Mouse (Mus musculus): ENCODE measurements at regions not wholly inside any gene's neighbourhood (a gene's known extent, or its start where the extent isn't known, plus 50 kb on each side); places are given as distances from the start of the nearest gene placed in this dataset.

DNA sequence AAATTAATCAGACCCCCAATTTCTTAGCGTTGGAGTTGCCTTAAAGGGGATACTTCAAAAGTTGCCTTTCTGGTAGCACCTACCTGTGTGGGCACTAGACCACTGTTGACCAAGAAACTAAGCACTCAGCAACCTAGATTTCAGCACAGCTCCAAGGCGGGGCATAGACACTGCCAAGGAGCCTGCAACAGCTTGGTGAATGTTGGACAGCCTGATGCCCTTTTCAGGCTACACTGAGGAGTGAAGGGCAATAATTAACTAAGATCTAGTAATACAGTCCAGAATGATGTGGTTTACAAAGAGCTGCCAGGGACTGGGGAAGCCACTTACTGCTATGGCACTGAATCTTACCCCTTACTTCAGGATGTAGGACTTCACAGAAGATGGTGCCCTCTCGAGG is 304.9 kb downstream of the Satb1 start:
- DNase-seq (ENCODE audit: low spot score), result no peak

DNA sequence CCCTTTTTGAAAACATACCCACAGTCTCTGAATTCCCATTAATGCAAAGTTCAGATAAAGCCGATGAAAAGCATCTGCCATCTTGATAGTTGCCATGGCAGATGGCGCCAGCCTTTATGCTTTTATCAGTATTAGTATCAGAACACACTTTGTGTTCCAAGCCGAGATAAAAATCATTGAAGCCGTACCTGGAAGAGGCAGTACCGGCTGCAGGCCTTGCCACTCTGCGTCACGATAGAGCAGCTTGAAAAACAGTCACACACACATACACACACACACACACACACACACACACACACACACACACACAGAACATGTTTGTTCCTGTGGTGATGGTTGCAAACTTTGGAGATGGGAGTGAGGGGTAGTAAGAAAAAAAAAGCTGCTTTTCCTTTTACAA is 306.2 kb downstream of the Satb1 start:
- DNase-seq (ENCODE audit: low spot score), result no peak

- no peak for DNase-seq (ENCODE audit: low spot score)
These were observed 306.6 kb downstream of the Satb1 start for GRCm38 (mm10) chr17:51526464-51526863.

GRCm38 (mm10) chr17:51526021-51526420 is 307.1 kb downstream of the Satb1 start:
- DNase-seq (ENCODE audit: low spot score), result no peak

GRCm38 (mm10) chr17:51525219-51525618 is 307.9 kb downstream of the Satb1 start:
- no peak for DNase-seq (ENCODE audit: low spot score)

- no peak for DNase-seq (ENCODE audit: low spot score)
These were observed 321.2 kb downstream of the Satb1 start for GRCm38 (mm10) chr17:51511917-51512316.

DNA sequence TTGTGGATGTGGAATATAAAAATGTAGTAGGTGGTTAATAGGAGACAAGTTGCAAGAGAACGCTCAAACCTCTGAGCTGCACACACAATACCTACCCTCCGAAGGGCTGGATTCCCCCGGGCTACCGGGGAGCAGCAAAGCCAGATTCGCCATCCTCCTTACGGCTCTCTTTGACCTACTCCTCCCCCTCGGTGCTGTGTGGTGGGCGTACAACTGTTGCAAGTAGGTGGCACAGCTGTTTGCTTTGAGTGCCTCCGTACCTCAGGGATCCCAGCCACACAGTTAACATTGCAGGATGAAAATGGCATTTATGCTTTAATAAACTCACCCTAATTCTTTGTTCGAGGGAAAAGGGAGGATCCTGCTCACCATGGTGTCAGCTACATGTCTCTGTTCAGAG is 321.6 kb upstream of the Tbc1d5 start:
- peak; percentile 8 for DNase-seq (ENCODE audit: low spot score)

DNA sequence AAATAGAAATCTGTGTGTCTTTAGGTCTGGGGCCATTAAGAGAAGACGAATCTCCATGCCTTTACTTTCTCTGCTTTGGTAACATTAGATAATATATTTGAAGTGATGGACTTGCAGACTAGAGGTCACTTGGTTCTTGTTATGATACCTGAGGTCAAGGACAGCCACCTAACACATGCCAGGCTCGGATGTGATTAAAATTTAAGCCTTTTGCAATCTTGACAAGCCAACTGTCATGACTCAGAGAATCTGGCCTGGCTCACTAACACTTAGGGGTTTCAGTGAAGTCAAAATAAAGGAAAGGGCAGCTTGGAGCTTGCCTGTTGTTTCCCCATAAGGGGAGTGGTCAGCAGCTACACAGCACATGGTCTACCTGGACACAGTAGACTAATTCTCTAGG is 320.4 kb upstream of the Tbc1d5 start:
- no peak for DNase-seq (ENCODE audit: low spot score)

DNA sequence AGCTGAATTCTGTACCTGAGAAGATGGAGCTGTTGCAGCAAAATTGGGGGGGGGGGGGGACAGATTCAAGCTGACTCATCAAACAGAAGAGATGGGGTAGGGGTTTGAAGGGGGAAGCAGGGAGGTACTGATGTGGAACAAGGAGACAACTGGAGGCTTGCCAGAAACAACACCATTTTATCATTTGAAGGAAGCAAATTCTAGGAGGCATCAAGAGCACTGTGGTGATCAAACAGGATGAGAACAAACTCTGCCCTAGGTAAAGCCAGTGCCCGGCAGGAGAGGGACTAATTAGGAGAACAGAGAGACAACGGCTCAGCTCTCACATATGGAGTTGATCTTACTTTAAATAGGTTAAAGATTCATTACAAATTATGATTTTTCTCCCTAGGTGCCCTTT is 315.9 kb upstream of the Tbc1d5 start:
- no peak for DNase-seq (ENCODE audit: low spot score)

- DNase-seq (ENCODE audit: low spot score), result no peak
These were observed 310.2 kb upstream of the Tbc1d5 start for GRCm38 (mm10) chr17:51489386-51489785.

DNA sequence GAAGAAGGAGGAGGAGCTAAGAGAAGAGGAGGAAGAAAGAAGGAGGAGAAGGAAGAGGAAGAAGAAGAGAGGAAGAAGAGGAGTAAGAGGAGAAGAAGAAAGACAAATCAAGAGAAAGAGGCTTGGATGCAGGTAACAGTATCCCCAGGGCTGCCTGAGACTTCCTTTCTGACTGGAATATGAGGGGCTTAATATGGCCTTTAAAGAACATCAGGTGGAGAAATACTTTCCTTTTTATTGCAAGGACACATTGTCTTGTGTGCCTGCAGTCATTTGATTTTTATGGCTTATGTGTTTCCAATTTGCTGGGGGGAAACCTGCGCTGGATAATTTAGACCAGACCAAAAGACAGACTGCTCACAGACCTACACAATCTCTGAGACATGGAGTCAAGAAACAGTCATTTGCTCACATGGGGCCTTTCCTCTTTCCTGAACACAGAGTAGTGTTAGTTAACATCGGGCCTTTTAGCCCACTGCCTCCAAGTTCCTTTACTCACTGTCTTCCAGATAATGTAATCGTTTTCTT is 308.8 kb upstream of the Tbc1d5 start:
- DNase-seq (ENCODE audit: low spot score), result no peak

DNA sequence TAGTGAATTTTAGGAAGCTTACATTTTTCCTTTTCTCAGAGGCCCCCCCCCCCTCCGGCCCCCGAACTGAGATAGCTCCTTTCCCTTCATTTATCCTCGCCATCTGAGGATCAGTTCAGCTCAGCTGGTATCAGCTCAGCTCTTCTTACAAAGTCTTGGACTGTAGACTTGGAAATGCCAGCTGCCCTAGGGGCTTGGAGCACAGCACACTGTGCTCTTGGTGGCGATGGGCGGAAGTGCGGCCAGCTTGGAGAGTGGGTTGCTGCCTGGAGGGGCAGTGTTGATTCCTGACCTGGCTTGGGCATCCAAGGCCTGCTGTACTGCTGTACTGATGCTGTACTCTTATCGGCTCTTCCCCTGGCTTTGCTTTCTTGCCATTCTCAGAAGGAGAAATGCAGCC is 298.7 kb upstream of the Tbc1d5 start:
- no peak for DNase-seq (ENCODE audit: low spot score)

DNA sequence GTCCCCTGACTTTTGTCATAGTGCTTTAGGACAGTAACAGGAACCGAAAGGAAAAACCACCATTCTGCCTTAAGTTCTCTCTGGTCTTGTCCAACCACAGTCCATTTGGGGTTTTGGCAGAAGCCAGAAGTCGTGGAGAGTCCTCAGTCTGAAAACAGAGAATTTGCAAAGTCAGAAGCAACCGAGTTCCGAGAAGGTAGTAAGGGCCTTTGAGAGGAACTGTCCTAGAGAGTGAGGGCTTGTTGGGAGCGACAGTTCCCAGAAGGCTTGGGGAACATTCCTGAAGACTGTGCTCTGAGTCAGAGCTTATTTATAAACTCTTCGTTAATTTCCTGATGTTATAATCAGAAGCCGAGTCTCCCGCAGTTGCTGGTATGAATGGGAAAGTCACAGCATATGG is 298.3 kb upstream of the Tbc1d5 start:
- peak; percentile 27 for DNase-seq (ENCODE audit: low spot score)

DNA sequence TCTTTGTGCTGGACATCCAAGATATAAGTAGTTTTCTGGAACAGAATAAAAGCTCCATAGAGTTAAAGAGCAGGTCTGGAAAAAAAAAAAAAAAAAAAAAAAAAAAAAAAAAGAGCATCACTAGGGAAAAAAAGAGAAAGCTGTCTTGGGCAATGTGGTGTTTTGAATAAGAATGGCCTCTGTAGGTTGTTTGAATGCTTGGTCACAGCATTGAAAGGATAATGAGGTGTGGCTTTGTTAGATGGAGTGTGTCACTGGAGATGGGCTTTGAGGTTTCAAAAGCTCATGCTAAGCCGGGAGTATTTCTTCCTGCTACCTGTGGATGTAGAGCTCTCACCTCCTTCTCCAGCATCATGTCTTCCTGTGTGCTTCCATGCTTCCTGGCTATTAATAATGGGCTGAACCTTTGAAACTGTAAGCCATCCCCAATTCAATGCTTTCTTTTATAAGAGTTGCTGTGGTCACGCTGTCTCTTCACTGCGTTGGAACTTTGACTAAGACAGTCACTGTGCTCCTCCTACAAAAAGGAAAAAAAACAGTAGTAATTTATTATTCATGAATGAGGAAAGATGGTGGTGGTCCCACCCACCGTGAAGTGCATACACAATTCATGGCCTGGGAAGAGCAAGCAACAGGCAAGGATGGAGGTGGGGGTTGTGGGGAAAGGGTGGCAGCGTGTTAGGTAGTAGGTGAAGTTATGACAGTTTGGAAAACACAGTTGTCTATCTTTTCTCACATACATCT is 283.2 kb upstream of the Tbc1d5 start:
- no peak for DNase-seq (ENCODE audit: low spot score)

DNA sequence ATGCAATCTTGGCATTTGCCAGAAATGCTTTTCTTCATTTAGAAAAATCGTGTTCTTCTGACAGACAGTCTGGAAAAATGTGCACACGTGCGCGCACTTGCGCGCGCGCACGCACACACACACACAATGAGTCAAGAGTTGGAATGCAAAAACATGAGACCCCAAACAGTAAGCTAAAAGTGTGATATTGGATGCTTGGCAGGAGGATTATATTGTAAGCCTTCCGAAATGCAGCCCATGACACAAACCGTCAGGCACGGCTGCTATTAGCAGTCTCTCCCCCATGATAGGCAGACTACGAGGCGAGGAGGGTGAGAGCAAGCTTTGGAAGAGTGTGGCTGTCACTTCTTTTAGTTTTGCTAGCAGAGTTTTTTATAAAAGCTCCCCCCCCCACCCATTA is 282.1 kb upstream of the Tbc1d5 start:
- DNase-seq (ENCODE audit: low spot score), result no peak

- DNase-seq (ENCODE audit: low spot score), result no peak
These were observed 280.0 kb upstream of the Tbc1d5 start for GRCm38 (mm10) chr17:51459119-51459518.

DNA sequence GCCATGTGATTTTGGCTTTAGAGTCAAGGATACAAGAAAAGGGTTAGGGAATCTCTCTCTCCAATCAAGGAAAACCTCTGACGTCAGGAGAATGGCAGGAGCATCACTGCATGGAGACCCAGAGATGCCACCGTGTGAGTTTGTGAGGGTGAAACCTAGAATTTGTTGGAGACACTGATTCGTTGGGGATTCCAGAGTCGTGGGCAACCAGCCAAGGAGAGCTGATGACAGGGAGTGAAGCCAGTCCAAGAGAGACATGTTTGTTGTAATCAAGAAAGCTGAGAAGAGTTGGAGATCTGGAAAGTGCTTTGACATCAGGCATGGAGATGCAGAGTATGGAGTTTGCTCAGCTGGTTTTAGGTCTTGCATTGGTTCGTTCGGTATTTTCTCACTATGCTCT is 236.6 kb upstream of the Tbc1d5 start:
- no peak for DNase-seq (ENCODE audit: low spot score)

DNA sequence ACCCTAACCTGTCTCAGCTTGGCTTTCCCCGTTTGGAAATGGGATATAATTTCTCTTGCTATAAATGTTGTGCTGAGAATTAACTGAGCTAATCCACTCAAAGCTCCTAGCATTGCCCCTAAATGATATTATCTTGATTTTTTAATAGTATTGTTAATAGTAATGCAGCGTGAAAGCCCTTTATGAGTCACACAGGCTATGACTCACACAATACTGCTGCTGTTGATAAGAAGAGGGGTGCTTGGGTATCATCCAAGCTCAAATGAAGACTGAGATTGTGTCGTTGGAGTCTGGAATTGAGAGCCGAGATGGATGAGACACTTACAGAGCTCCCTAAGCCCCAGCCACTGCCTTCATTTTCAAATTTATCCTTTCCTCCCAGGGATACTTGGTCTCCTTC is 235.2 kb upstream of the Tbc1d5 start:
- DNase-seq (ENCODE audit: low spot score), result no peak

DNA sequence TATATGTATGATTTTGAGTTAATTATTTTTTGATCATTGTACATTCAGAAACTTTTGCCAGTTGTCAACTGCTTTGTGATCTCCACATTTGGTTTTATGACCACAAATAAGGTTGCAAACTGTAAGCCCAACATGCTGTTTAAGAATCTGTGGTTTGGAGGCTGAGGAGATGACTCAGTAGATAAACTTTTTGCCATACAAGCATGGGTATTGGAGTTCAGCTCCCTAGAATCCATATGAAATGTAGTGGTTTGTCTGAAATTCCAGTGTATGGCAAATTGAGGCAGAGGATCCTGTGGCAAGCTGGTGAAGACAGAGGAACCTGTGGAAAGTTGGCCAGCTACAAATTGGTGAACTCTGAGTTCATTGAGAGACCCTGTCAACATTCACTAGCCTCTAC is 234.6 kb upstream of the Tbc1d5 start:
- DNase-seq (ENCODE audit: low spot score), result no peak

- DNase-seq (ENCODE audit: low spot score), result no peak
These were observed 232.5 kb upstream of the Tbc1d5 start for GRCm38 (mm10) chr17:51411545-51412094.

DNA sequence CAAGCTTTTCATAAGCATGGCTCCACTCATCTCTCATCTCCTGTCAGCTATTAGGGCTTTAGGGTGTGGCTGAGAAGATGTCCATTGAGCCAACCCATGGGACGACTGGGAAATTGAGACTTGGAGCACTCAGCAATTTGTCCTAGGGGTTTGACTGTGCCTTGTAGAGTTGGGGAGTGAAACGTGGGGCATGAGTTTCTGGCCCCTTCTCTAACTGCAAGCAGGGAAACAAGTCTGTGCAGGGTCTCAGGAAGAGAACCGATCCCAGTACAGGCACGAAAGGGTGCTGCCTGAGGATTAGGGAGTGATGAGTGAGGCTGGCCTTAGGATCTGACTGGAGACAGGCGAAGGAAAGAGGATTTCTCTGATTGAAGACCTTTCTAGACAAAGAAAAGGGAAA is 229.7 kb upstream of the Tbc1d5 start:
- DNase-seq (ENCODE audit: low spot score), result no peak

- no peak for DNase-seq (ENCODE audit: low spot score)
These were observed 229.2 kb upstream of the Tbc1d5 start for GRCm38 (mm10) chr17:51408367-51408766.

GRCm38 (mm10) chr17:51407046-51407445 is 227.9 kb upstream of the Tbc1d5 start:
- peak; percentile 17 for DNase-seq (ENCODE audit: low spot score)

DNA sequence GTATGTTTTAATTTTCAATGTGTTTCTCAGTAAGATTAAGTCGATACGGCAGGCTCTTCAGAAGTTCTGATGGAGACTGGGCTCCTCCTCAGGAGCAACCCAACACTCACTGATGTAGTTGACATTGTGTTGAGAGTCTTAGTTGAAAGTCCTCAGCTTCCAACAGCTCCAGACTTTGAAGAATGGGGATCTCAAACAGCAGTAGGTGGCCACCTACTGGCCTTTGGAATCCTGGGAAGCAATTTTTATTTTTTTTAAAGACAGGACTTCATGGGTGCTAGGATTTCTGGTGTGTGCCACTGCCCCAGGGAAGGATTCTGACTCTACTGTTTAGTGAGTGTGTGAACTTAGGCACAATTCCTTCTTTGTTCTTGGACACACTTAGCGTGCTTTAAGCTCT is 225.9 kb upstream of the Tbc1d5 start:
- no peak for DNase-seq (ENCODE audit: low spot score)

All from layer of hippocampus, adult 11-12 months (tissue).